In the genomic region with DNA sequence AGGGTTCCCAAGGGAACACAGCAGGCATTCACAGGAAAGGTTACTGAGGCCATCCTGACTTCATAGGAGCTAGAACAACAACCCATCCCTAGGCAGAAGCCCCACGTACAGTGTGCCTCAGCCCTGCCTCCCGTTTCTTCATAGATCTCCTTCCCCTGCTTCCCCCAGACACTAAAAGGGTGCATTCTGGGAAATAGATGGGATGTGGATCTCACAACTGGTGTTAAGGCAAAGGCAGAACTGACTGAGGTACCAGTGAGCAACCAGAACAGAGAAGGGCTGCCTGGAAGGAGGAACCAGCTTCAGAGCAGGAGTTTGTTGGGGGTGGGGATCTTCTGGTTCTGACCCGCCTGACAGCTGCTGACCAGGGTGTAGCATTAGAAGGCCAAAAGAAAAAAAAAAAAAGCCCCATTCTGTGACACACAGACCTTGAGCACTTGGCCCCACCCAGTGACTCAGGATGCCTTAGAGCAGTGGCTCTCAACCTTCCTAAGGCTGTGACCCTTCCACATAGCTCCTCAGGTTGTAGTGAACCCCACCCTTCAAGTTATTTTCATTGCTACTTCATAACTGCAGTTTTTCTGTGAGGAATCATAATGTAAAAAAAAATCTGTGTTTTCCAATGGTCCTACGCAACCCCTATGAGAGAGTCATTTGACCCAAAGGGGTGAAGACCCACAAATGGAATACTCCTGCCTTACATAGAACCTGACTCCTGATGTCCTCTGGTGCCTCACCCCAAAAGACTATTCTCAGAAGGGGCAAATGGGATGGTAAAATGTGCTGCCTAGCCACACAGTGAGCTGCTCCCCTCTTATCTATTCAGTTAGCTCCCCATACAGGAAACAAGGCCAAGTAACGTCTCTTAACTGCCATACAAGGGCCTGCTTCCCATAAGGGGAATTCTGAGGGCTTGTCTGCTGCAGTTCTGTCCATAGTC, we compare ENCODE assay signal across 14 mouse cellular contexts. TPM values are rescaled to one million over a fixed set of nuclear protein-coding genes. Genes with fewer than 3 reads are reported as not detected.
DNase-seq lines count a peak whose midpoint lies in the region; ATAC-seq and TF ChIP-seq lines count a peak whose summit lies in the region.
"Had no signal": no experiment of that assay in that cellular context is flagged by ENCODE, and none has a peak within 500 bp of the region (broad histone marks: within the 10 kb centered on the region; RNA-seq: fewer than 3 reads in every experiment).

No protein-coding gene starts in this region.

- no peaks in the 10 kb centered on the region for H3K9me3 ChIP-seq in ES-E14 (ENCODE audit: control insufficient read depth, insufficient read depth, low read depth, low read length)
- no peaks in the 10 kb centered on the region for H3K9me3 ChIP-seq in heart, embryonic 10.5 days

- H3K36me3 ChIP-seq in ES-E14 (ENCODE audit: control insufficient read depth, insufficient read depth, low read length, poor library complexity, severe bottlenecking): no peaks in the 10 kb centered on the region
- no peaks in the 10 kb centered on the region for H3K36me3 ChIP-seq in heart, embryonic 10.5 days

- peaks cover 0 to 7% of the 10 kb centered on the region in 2 experiments; a peak in 2 of 4 replicates for H3K4me1 ChIP-seq in ES-E14 (ENCODE audit: control insufficient read depth in 2 of 2, insufficient read depth in 2 of 2, low read length in 2 of 2, poor library complexity in 1 of 2)
- peaks cover 17% of the 10 kb centered on the region for H3K4me1 ChIP-seq in heart, embryonic 10.5 days

- peak; percentile 61 for ATAC-seq in megakaryocyte-erythroid progenitor cell, adult 5-6 weeks (replicated peaks; ENCODE audit: low FRiP score, low TSS enrichment, poor library complexity, severe bottlenecking)

- in situ Hi-C loops in ES-E14 (cut with MboI; ENCODE audit: low sequenced_read_pairs in 2 of 2, unreplicated experiment in 2 of 2): no loop called here

- no peak overlapping the region for H3K27ac ChIP-seq in ES-E14 (ENCODE audit: insufficient read depth, low read depth, low read length, poor library complexity, severe bottlenecking)
- H3K27ac ChIP-seq in heart, embryonic 10.5 days: no peak overlapping the region; the same call in 1 of the 2 replicates
- H3K27ac ChIP-seq: left cerebral cortex, adult 2 months had no signal

- 57% methylated on average over 5 of the region's 5 CpGs for WGBS in heart, embryonic 10.5 days

- no peaks in the 10 kb centered on the region for H3K27me3 ChIP-seq in heart, embryonic 10.5 days (ENCODE audit: insufficient read depth, poor library complexity, severe bottlenecking)

- H3K9ac ChIP-seq in ES-E14 (ENCODE audit: insufficient read depth, low read depth, low read length, poor library complexity, severe bottlenecking): no peak overlapping the region

- DNase-seq in ES-E14 (ENCODE audit: low read depth, low spot score): no peak
- DNase-seq in adrenal gland, postnatal 14 days: peak; percentile 67
- peak; percentile 23 for DNase-seq in liver
- no peak for DNase-seq in ovary, postnatal 10 days (ENCODE audit: low spot score)
- no peak for DNase-seq in right cerebral cortex, adult 2 months (ENCODE audit: low spot score in 2 of 2)
- DNase-seq in heart, embryonic 10.5 days (ENCODE audit: low spot score): no peak
- DNase-seq in urinary bladder, postnatal 14 days (ENCODE audit: low spot score): no peak
- DNase-seq: heart, adult 11 months; heart, postnatal 14 days; kidney, postnatal 36 days; lung, postnatal 4 days; thymus, postnatal 36 days had no signal

- no peak overlapping the region for H3K4me3 ChIP-seq in ES-E14 (ENCODE audit: insufficient read depth in 1 of 2, low read depth in 1 of 2, low read length in 2 of 2, poor library complexity in 1 of 2, severe bottlenecking in 1 of 2)
- H3K4me3 ChIP-seq in heart, embryonic 10.5 days: no peak overlapping the region
- H3K4me3 ChIP-seq: left cerebral cortex, adult 2 months had no signal

TF ChIP-seq in ES-E14, 5 proteins besides CTCF, POLR2A, EP300 and RAD21:
- TF ChIP-seq MAFK (IDR thresholded peaks at IDR 0.05; ENCODE audit: insufficient read depth, low read depth, low read length) (no peak), ZC3H11A (IDR thresholded peaks at IDR 0.05; ENCODE audit: borderline replicate concordance, low read depth, low read length) (no peak), ZNF384 (IDR thresholded peaks at IDR 0.05; ENCODE audit: low read depth, low read length) (0 out of 2 replicates have a peak, but pooled peaks have one; percentile 26)

RNA-seq across cellular contexts. Expression of a gene that starts 11.8 kb away (rescaled TPM):
- 0.05 and 0.22 TPM in 2 replicates for total RNA-seq in ES-E14 (2012; rRNA removed)
- 0.22 TPM in 1 of 2 replicates, not detected in the other for total RNA-seq in adrenal gland, postnatal 14 days (2021)
- total RNA-seq in megakaryocyte-erythroid progenitor cell, adult 5-6 weeks (2014; fragmentation: Nextera tagmentation): 55.5 and 80.6 TPM in 2 replicates
- 66.2 and 172 TPM in 2 replicates for total RNA-seq in megakaryocyte-erythroid progenitor cell, adult 5-6 weeks (2017)
- 0.36 and 1.7 TPM in 2 replicates for polyA plus RNA-seq in heart, embryonic 10.5 days (2016; fragmentation: Nextera tagmentation; extraction: Ambion mirVana)

RNA-seq across cellular contexts. Expression of a gene that starts 47.4 kb away (rescaled TPM):
- total RNA-seq in ES-E14 (2012; rRNA removed): 60.6 and 101 TPM in 2 replicates
- 103 and 118 TPM in 2 replicates for total RNA-seq in adrenal gland, postnatal 14 days (2021)
- not detected in 2 replicates for total RNA-seq in megakaryocyte-erythroid progenitor cell, adult 5-6 weeks (2014; fragmentation: Nextera tagmentation)
- 0.47 and 0.53 TPM in 2 replicates for total RNA-seq in megakaryocyte-erythroid progenitor cell, adult 5-6 weeks (2017)
- polyA plus RNA-seq in heart, embryonic 10.5 days (2016; fragmentation: Nextera tagmentation; extraction: Ambion mirVana): 35.0 and 37.3 TPM in 2 replicates

Comparison
In these comparisons a context has a peak if more than half of its experiments do, and no peak if none do; other contexts are left out.
1. DNase-seq: peak in adrenal gland, postnatal 14 days (single experiment) and liver (single experiment); none in ES-E14 (single experiment), ovary, postnatal 10 days (single experiment), right cerebral cortex, adult 2 months (0 of 2), heart, embryonic 10.5 days (single experiment) and urinary bladder, postnatal 14 days (single experiment).
2. RNA of a gene that starts 11.8 kb away (total RNA-seq): 55.5 to 172 TPM in megakaryocyte-erythroid progenitor cell, adult 5-6 weeks; 0.05 to 0.22 TPM in ES-E14 and 0.22 TPM in adrenal gland, postnatal 14 days; every median in the first group is over 10 times any median in the second.
3. RNA of a gene that starts 47.4 kb away (total RNA-seq): 103 to 118 TPM in adrenal gland, postnatal 14 days and 60.6 to 101 TPM in ES-E14; 0.47 to 0.53 TPM in megakaryocyte-erythroid progenitor cell, adult 5-6 weeks; every median in the first group is over 10 times any median in the second.